Mouse (Mus musculus): ENCODE results near the gene Gpr68. TPM values are rescaled to one million over a fixed set of nuclear protein-coding genes. Genes with fewer than 3 reads are reported as not detected.

Gpr68 gene
- polyA plus RNA-seq (2012; fragmentation: generic; extraction: Trizol), result under 1 TPM; 0.05 to 0.67 TPM

DNA sequence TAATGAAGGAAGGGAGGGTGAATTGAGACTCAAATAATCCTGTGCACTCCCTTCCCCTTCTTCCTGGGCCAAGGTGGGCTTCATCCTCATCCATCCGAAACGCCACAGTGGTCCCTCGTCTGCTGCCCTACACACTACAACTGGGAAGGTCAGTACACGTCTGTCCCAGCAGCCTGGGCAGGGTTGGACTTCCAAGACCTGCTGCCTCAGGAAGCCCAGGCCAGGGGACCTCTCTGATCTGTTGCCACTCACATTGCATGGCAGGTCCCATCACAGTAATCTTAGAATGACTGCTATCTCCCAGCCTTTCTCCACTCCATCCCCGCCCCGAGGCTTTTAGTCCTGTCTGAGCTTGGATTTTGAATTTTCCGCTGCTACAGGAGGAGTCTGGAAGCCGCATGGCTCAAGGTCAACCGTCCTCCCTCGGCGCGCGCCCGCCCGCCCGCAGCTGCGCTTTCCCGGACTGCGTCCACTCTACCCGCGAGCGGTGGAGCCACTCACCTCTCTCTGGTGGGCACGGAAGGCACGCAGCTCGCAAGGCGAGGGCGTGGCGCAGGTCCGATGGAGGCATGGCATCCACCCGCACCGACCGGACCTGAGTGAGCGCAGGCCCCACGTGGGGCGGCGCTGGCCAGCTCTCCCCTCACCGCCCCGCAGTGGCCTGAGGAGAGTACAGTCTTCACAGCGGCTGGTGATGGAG, at the start of gene Gpr68:
TSS of gene Gpr68 (minus strand) at position 601 of the 700 bp plus-strand sequence.

Other genes starting within 250 kb of the Gpr68 start
- under 1 TPM; 0.08 to 0.85 TPM for gene Rps6ka5, start 181.2 kb downstream of the Gpr68 start, polyA plus RNA-seq (2012; fragmentation: generic; extraction: Trizol)
- gene Dglucy, start 129.1 kb downstream of the Gpr68 start, polyA plus RNA-seq (2012; fragmentation: generic; extraction: Trizol), result 10 to 100 TPM; 17.4 to 44.4 TPM
- under 1 TPM; 0.06 to 0.11 TPM for gene Ccdc88c, start 120.9 kb upstream of the Gpr68 start, polyA plus RNA-seq (2012; fragmentation: generic; extraction: Trizol)
- 1 to 10 TPM in 1 of 2 experiments, under 1 TPM in 1; 0.75 to 5.3 TPM for gene Ppp4r3a, start 175.5 kb upstream of the Gpr68 start, polyA plus RNA-seq (2012; fragmentation: generic; extraction: Trizol)

All from C3H10T1/2 (cell line).